Mouse (Mus musculus) embryo, embryonic 9.5 days (tissue): ENCODE measurements at regions not wholly inside any gene's neighbourhood (a gene's known extent, or its start where the extent isn't known, plus 50 kb on each side); places are given as distances from the start of the nearest gene placed in this dataset.

Experiments
- DNase-seq: peaks from one replicate; pipeline ENCODE4 v3.0.0-alpha.2; 2017; ENCODE audit errors: extremely low spot score

- DNase-seq: no peak
These were observed 437.5 kb downstream of the Meis1 start for GRCm38 (mm10) chr11:18581078-18581800.

GRCm38 (mm10) chr11:18571557-18572209 lies 447.1 kb downstream of the Meis1 start:
- DNase-seq: no peak

- no peak for DNase-seq
These were observed 455.8 kb downstream of the Meis1 start for GRCm38 (mm10) chr11:18563011-18563410.

- DNase-seq: peak; percentile 24
These were observed 460.1 kb downstream of the Meis1 start for GRCm38 (mm10) chr11:18558665-18559064.

DNA sequence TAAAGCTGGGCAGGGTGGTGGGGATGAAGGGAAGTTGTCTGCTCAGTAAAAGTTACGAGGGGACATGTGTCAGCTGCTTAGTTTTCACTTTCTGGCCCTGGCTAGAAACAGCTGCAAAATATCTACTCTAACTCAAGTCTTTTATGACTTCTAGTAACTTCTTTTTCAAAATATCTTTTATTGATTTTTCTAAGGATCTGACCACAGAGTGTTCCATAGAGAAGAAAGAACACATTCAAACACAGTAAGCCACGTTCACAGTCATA lies 483.3 kb downstream of the Meis1 start:
- no peak for DNase-seq

DNA sequence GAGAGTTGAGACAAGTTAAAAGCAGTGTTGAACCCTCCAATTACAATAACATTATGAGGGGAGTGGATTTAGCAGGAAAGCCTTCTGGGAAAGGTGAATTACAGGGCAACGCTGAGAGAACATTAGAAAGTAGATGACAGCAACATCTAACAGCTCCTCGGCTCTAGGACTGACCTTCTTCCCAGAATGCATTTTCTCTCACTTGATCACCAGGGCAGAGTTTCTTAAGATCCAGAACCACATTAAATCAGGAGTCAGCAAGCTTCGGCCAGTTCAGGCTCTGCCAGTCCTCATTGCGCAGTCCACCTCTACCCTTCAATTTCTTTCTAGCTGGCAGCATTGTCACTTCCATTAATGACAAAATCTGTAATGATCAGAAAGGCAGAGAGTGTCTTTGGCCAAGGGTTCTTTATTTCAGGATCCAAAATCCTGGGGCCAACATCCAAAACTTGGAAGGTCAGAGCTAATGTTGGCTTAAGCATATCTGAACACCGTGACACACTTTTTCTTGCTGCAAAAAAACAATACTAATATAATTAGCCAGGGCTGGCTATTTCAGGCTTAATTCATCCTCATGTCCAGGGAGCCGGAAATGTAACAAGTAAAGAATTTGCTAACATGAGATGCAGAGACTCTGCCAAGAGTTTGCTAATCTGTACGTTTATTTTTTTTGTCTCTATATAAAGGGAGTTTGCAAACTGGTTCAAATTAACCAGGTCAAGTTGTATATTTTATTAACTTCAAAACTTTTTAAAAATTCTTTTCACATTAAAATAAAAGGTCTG lies 483.8 kb downstream of the Meis1 start:
- no peak for DNase-seq

DNA sequence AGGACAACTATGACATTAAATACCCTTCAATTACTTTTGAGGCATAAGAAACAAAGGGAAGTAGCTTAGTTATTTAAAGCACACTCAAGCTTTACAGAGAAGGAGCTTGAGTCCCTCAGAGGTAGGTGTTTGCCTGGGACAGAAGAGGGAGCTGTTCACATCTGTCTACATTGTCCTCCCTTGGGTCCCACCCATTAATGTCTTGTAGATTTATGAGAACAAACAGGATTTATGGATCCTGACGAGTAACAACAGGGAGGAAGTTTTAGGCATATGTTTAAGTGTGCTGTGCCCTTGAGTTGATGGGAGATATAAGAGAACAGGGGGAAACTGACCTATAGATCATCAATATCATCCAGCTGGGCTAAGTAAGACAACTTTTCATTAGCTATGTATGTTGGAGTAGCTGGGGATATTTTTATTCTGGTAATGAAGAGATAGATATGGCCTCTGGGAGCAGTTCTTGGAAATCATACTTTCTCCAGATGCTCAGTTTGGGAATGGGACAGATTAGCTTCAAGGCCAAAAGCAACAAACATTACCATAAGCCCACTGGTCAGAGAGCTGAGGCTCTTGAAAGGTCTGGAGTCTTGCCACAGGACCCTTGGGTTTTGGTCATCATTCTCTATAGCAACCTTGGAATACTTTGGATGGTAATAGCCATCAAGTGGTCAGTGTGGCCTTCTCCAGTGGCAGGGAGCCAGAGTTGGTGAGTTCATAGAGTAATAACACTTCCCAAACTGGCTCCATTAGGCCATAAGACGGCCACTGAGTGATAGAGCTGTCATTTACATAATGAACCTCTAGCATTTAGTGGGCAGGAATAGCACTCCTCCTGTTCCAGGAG lies 487.3 kb downstream of the Meis1 start:
- no peak for DNase-seq

DNA sequence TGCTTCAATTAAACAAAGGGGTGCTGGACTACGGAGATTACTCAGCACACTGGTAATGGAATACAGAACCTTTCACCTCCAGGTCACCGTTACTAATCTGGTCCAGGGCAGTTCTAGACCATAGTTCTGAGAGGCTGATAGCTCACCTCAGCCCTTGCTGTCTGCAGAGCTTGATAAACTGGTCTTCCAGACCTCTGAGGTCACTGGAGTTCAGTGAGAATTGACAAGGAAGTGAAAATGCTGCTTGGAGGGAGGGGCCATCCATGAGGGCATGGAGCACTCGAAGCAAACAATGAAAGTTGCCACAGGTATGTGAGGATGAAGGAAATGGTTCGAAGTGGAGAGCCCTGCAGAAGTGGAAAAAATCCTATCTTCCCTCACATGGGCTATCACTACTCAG lies 490.2 kb downstream of the Meis1 start:
- DNase-seq: no peak

DNA sequence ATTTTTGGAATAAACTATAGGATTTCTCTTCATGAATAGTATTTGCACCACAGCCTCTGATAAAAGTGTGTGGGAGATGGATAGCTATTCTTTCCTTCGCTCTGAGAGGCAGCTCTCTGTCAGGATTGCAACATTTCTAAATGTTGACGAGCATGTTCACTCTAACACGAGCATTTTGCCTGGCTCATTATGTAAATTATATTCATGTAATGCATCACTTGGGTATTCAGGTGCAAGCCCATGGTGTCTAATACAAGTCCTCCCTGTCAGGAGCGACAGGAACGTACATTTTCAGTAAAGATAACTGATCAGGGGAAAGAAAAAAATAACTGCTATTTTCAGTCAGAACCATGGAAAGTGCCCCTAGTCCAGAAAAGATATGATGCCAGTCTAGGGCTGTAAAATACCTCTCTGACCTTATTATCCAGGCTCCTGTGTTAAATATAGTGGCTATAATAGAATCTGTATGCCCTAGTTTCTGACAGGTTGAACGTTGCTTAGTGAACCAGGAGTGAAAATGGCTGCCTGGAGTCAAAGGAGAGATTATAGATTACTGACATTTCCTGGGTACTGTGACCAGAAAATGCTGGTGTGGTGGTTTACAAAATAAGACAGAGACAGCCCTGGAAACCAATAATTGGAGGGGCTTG lies 523.6 kb downstream of the Meis1 start:
- DNase-seq: no peak

GRCm38 (mm10) chr11:18493981-18494380 lies 524.8 kb downstream of the Meis1 start:
- DNase-seq: no peak

DNA sequence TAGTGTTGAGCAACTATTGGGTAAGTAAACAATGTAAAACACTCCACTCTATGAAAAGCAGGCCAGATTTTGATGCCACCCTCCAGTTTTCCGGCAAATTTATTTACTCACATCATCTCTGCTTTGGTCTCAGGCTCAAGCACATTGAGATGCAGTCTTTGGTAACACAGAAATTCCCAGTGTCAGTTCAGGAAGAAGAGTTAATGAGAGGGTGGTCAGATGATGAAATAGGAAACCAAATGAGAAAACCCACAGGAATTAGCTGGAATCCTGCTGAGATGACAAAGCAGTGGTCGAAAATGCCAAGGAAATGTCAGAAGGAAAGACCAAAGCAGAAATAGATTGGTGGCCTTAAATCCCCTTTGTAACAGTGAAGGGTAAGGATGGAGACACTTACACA lies 525.7 kb downstream of the Meis1 start:
- DNase-seq: no peak

DNA sequence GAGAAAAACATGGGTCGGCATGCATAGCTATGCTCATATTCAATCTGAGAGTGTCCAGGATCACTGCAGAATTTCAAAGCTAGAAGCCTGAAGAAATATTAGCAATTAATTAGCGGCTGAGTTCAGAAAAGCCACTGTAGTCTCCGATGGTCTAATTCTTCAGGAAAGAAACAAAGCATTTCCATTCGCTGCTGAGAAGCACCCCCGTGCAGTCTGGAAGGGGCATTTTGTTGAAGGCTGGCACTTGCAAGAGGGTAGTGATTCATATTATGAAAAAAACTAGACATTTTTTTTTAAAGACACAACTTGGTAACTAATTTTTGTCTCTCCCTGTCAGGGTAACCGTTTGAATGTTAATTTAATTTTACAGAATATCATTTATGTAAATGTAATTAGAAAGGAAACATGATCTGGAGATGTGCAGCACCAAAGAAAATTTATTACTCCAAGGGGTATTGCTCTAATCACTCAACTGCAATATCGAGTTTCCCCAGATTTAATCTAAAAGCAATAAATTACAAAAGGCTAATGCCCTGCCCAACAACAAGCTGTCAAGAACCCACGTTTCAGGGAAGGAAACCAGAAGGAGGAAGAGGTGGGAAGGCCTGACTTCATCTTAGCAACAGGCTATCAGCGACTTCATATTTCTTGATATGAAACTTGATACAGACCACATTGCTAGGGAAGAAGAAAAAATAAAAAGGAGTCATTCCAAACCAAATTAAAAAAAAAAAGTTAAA lies 529.1 kb downstream of the Meis1 start:
- DNase-seq: no peak

- DNase-seq: no peak
These were observed 525.2 kb upstream of the Etaa1 start for GRCm38 (mm10) chr11:18478841-18479240.

DNA sequence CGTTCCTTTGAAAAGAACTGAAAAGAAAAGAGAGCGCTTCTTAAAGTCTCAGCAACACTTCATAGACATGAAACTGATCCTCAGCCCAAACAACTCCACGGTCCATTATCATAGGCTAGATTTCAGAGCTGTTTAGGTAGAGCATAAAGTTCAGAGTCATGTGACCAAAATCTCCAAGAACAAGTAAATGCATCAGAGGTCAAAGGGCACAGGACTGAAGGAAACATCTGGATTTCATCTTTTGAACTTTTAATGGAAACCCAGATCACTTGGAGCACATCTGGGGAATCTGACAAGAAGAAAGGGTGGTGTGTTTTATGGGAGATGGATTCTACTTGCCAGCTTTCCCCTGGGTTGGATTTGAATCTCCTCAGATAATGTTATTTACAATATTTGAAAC lies 497.6 kb upstream of the Etaa1 start:
- DNase-seq: peak; percentile 12

GRCm38 (mm10) chr11:18448879-18449278 lies 495.2 kb upstream of the Etaa1 start:
- no peak for DNase-seq

GRCm38 (mm10) chr11:18444600-18444999 lies 490.9 kb upstream of the Etaa1 start:
- DNase-seq: peak; percentile 10

DNA sequence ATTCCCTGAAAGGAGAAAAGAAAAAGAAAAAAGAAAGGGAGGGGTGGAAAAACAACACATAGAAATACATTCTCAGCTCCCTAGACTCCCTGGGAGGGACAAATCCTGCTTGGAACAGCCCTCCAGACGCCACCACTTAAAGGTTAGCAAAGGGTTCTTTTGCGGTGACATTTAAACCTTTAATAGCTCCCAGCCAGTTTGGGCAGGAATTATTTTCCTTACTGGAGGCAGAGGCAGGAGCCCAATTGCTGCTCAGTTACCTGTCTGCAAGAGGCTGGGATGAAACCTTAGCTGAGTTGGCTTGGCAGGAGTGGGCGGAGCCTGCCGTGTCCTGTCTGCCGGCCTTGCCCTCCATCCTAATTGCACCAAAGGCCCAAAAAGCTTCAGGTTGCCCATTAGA lies 490.4 kb upstream of the Etaa1 start:
- DNase-seq: peak; percentile 20

DNA sequence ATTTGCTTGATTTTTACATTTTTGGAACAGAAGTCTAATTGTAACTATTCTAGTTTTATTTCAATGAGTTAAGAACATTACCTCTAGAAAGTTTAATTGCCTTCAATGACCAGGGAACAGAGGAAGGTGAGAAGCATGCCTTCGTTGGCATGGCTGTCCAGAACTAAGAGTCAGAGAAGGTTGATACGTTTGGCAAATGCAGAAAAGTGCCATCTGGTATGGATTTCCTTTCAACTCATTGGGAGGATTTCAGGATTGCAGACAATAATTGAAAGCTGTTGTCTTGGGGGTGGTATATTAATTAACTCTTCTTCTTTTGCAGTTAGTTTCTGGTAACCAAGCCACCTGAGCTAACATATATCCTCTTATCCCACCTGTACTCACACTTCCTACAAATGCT lies 489.5 kb upstream of the Etaa1 start:
- DNase-seq: no peak

DNA sequence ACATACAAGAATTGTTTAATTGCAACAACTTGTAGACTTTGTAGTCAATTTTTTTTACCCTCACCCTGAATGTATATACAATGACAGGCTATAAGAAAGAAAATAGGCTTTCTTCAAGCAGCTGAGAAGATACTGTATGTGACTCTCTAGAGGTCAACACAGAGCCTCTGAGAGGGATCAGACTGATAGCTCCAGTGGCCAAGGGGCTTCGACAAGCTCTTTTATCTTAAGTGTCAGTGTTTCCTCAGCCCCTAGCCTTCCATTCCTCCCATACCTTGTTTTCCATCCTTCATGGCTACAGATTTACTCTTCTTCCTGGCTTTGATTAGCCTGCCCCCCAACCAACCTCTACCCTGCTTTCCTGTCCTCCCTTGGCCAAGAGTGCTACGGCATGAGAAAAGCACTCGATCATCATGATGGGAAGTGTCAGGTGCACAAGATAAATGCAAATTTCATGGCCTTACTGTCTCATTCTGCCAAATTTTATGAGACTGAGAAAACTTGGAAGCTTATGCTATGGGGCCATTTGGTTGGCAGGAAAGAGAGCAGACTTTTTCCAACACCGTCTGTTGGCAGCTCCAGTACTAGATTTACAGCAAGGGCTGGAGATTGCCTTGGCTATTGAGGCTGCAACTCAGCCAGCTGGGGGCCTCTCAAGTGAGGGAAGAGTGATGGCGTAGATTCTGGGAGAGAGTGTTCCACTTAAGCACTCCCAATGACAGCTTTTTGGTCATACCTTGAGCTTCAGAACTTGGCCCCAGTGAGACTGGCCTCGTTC lies 484.3 kb upstream of the Etaa1 start:
- peak; percentile 25 for DNase-seq

- no peak for DNase-seq
These were observed 467.4 kb upstream of the Etaa1 start for GRCm38 (mm10) chr11:18421076-18421475.
